In genomic region chr7:141961491-141961890, GRCm38 (mm10) we compare ENCODE assay signal across 14 mouse cellular contexts. TPM values are rescaled to one million over a fixed set of nuclear protein-coding genes. Genes with fewer than 3 reads are reported as not detected.
DNase-seq lines count a peak whose midpoint lies in the region; ATAC-seq and TF ChIP-seq lines count a peak whose summit lies in the region.
"Had no signal": no experiment of that assay in that cellular context is flagged by ENCODE, and none has a peak within 500 bp of the region (broad histone marks: within the 10 kb centered on the region; RNA-seq: fewer than 3 reads in every experiment).

No protein-coding gene starts in this region.

- no peak overlapping the region for H3K27ac ChIP-seq in gastrocnemius, adult 2 months
- peak overlapping the region; percentile 30 for H3K27ac ChIP-seq in midbrain, embryonic 12.5 days (replicated peaks)
- H3K27ac ChIP-seq in midbrain, embryonic 10.5 days (replicated peaks): no peak overlapping the region
- no peak overlapping the region for H3K27ac ChIP-seq in heart, embryonic 11.5 days (ENCODE audit: low read depth, low read length)
- H3K27ac ChIP-seq: embryonic facial prominence, embryonic 10.5 days; intestine, embryonic 15.5 days; kidney, postnatal 0 days had no signal

- H3K4me1 ChIP-seq in midbrain, embryonic 12.5 days: peaks cover 72% of the 10 kb centered on the region
- peaks cover 66% of the 10 kb centered on the region for H3K4me1 ChIP-seq in midbrain, embryonic 10.5 days
- H3K4me1 ChIP-seq in heart, embryonic 11.5 days (ENCODE audit: control insufficient read depth, insufficient read depth, low read length): no peaks in the 10 kb centered on the region
- H3K4me1 ChIP-seq: intestine, embryonic 15.5 days had no signal

- no peaks in the 10 kb centered on the region for H3K36me3 ChIP-seq in midbrain, embryonic 12.5 days
- H3K36me3 ChIP-seq in midbrain, embryonic 10.5 days: peaks cover 17% of the 10 kb centered on the region; the same call in 1 of the 2 replicates
- no peaks in the 10 kb centered on the region for H3K36me3 ChIP-seq in heart, embryonic 11.5 days (ENCODE audit: control insufficient read depth, insufficient read depth, low read length)
- H3K36me3 ChIP-seq: embryonic facial prominence, embryonic 10.5 days; intestine, embryonic 15.5 days had no signal

- no peak for ATAC-seq in midbrain, embryonic 12.5 days (ENCODE audit: low FRiP score, low read depth)
- no peak for ATAC-seq in heart, embryonic 11.5 days (replicated peaks; ENCODE audit: insufficient number of reproducible peaks, low FRiP score, low TSS enrichment)
- ATAC-seq: intestine, embryonic 15.5 days; liver, postnatal 0 days had no signal

- no peak for TF ChIP-seq CTCF in gastrocnemius, adult 2 months (IDR thresholded peaks at IDR 0.05)

- H3K4me3 ChIP-seq in gastrocnemius, adult 2 months: no peak overlapping the region
- no peak overlapping the region for H3K4me3 ChIP-seq in midbrain, embryonic 12.5 days
- H3K4me3 ChIP-seq in midbrain, embryonic 10.5 days: no peak overlapping the region
- H3K4me3 ChIP-seq in heart, embryonic 11.5 days (ENCODE audit: low read depth, low read length): no peak overlapping the region
- H3K4me3 ChIP-seq: embryonic facial prominence, embryonic 10.5 days; intestine, embryonic 15.5 days had no signal

- peak; percentile 42 for DNase-seq in gastrocnemius, adult 2 months
- no peak for DNase-seq in gastrocnemius, adult 18-20 months (ENCODE audit: low spot score)
- no peak for DNase-seq in midbrain, embryonic 10.5 days (ENCODE audit: low spot score)
- peak; percentile 56 for DNase-seq in cerebellum, adult 11 months
- DNase-seq in cerebellum, postnatal 10 days: peak; percentile 49 to 65
- DNase-seq in adrenal gland, adult 8-10 months: no peak
- DNase-seq: adrenal gland, adult 2 months; liver, postnatal 0 days; lung, postnatal 36 days had no signal

- no peaks in the 10 kb centered on the region for H3K9me3 ChIP-seq in midbrain, embryonic 12.5 days
- H3K9me3 ChIP-seq in midbrain, embryonic 10.5 days (replicated peaks): no peaks in the 10 kb centered on the region
- no peaks in the 10 kb centered on the region for H3K9me3 ChIP-seq in heart, embryonic 11.5 days (replicated peaks; ENCODE audit: control insufficient read depth, low read length)
- H3K9me3 ChIP-seq: embryonic facial prominence, embryonic 10.5 days; intestine, embryonic 15.5 days had no signal

- H3K27me3 ChIP-seq in midbrain, embryonic 12.5 days: no peaks in the 10 kb centered on the region
- no peaks in the 10 kb centered on the region for H3K27me3 ChIP-seq in midbrain, embryonic 10.5 days (ENCODE audit: low read depth, poor library complexity, severe bottlenecking)
- H3K27me3 ChIP-seq in heart, embryonic 11.5 days (ENCODE audit: control insufficient read depth, insufficient read depth, low read length): peaks cover 6% of the 10 kb centered on the region; the same call in 1 of the 2 replicates
- H3K27me3 ChIP-seq: intestine, embryonic 15.5 days had no signal

- 84% methylated on average over 3 of the region's 3 CpGs for WGBS in midbrain, embryonic 12.5 days
- 89% methylated on average over 3 of the region's 3 CpGs for WGBS in midbrain, embryonic 10.5 days
- 74% methylated on average over 3 of the region's 3 CpGs for WGBS in heart, embryonic 11.5 days (ENCODE audit: insufficient replicate concordance)

- 0 out of 2 replicates have a peak overlapping the region, but pooled peaks have one; percentile 15 for H3K9ac ChIP-seq in midbrain, embryonic 12.5 days (replicated peaks)
- H3K9ac ChIP-seq in heart, embryonic 11.5 days (ENCODE audit: low read depth, low read length): no peak overlapping the region
- H3K9ac ChIP-seq: intestine, embryonic 15.5 days; liver, postnatal 0 days had no signal

- no peak overlapping the region for H3K4me2 ChIP-seq in midbrain, embryonic 12.5 days (replicated peaks)
- no peak overlapping the region for H3K4me2 ChIP-seq in heart, embryonic 11.5 days
- H3K4me2 ChIP-seq: intestine, embryonic 15.5 days had no signal

- intact Hi-C loops in gastrocnemius, adult 2 months (cut with DNase I): no loop called here

RNA-seq across cellular contexts. Expression of gene Brsk2, which starts 11.9 kb away (rescaled TPM):
- total RNA-seq in gastrocnemius, adult 2 months (2021): under 1 TPM; 0.25 to 0.38 TPM
- total RNA-seq in gastrocnemius, adult 18-20 months (2021): under 1 TPM; 0.09 to 0.19 TPM
- polyA plus RNA-seq in midbrain, embryonic 12.5 days (2016; fragmentation: Nextera tagmentation; extraction: Ambion mirVana): 20.5 and 22.9 TPM in 2 replicates
- polyA plus RNA-seq in midbrain, embryonic 10.5 days (2016; fragmentation: Nextera tagmentation; extraction: Ambion mirVana): 7.8 and 11.4 TPM in 2 replicates
- polyA plus RNA-seq in heart, embryonic 11.5 days (2014; fragmentation: Nextera tagmentation; extraction: Ambion mirVana): 0.40 and 0.62 TPM in 2 replicates
- 1 to 10 TPM; 2.0 to 4.1 (median 3.6) TPM for total RNA-seq in adrenal gland, adult 8-10 months (2022)

RNA-seq across cellular contexts. Expression of gene Tollip, which starts 43.2 kb away (rescaled TPM):
- 10 to 100 TPM; 31.8 to 33.0 TPM for total RNA-seq in gastrocnemius, adult 2 months (2021)
- total RNA-seq in gastrocnemius, adult 18-20 months (2021): 10 to 100 TPM; 30.1 to 34.3 TPM
- polyA plus RNA-seq in midbrain, embryonic 12.5 days (2016; fragmentation: Nextera tagmentation; extraction: Ambion mirVana): 68.0 and 68.2 TPM in 2 replicates
- 52.9 and 66.6 TPM in 2 replicates for polyA plus RNA-seq in midbrain, embryonic 10.5 days (2016; fragmentation: Nextera tagmentation; extraction: Ambion mirVana)
- 36.2 and 38.8 TPM in 2 replicates for polyA plus RNA-seq in heart, embryonic 11.5 days (2014; fragmentation: Nextera tagmentation; extraction: Ambion mirVana)
- total RNA-seq in adrenal gland, adult 8-10 months (2022): 10 to 100 TPM; 59.9 to 67.9 (median 62.6) TPM

Comparison
In these comparisons a context has a peak if more than half of its experiments do, and no peak if none do; other contexts are left out.
1. DNase-seq: peak in gastrocnemius, adult 2 months (single experiment), cerebellum, adult 11 months (single experiment) and cerebellum, postnatal 10 days (2 of 2); none in gastrocnemius, adult 18-20 months (single experiment), midbrain, embryonic 10.5 days (single experiment) and adrenal gland, adult 8-10 months (single experiment).